Mouse (Mus musculus): ENCODE results near the gene Asap3.

Gene Asap3

DNA sequence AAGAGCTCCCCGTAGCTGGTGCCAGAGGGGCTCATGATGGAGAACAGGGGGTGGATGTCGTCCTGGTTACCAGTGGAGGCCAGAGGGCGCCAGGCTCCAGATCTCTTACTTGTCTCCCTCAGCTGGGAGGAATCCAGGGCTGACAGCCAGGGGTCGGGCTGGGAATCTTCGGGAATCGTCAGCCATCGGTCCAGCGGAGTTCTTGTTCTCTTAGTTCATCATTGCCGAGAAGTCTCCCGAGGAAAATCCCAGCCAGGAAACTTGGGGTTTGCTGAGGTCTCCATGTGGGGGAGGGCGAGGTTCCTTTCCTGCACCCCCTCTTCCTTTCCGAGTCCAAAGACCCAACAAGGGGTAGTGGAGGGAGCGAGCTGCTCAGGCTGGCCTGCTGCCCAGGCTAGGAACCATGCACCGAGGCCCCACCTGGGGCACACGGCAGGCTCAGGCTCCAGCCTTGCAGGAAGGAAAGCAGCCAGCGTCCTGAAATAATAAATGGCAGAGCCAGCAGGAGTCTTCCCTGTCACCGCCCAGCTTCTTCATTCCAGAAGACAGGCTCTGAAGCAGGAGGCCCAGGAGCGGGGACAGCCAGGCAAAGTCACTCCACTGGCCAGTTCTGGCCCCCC, 12.5 kb downstream of the Asap3 start:
- in situ Hi-C loops (cut with MseI, MboI), result no loop called here

- in situ Hi-C loops (cut with MseI, MboI), result no loop called here
Observed at GRCm38 (mm10) chr4:136220133-136220775, 14.1 kb downstream of the Asap3 start.

DNA sequence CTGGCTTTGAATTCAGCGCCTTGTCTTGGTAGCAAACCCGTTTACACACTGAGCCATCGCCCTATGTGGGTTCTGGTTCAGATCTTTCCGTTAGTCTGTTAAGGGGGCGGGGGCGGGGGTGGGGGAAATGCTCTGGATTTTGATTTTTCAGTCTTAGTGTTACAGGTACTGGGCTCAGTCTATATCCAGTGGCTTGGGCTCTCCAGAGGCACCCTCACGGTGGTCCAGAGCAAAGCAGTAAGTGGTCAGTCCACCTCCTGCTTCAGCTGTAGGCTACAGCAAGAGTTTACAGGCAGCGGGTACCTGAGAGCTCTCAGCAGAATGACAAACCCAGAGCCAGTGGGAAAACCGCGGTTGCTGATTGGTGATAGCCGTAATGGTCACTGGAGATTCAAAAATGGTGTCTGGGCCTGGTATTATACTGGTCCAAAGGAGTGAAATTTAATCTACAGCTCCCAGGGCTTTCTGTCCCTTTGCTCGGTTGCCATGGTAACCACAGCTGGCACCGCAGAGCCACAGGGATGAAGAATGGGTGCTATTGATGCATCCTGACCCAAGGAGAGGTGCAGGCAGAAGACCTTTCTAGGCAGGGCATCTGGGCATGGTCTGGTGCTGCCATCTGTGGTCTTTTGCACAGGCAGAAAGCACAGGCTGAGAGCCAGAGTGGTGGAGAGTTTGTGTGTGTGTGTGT, 17.5 kb downstream of the Asap3 start:
- in situ Hi-C loops (cut with MseI, MboI), result no loop called here

GRCm38 (mm10) chr4:136224240-136224559, 18.0 kb downstream of the Asap3 start:
- in situ Hi-C loops (cut with MseI, MboI), result no loop called here

GRCm38 (mm10) chr4:136224677-136225460, 18.7 kb downstream of the Asap3 start:
- in situ Hi-C loops (cut with MseI, MboI), result no loop called here

DNA sequence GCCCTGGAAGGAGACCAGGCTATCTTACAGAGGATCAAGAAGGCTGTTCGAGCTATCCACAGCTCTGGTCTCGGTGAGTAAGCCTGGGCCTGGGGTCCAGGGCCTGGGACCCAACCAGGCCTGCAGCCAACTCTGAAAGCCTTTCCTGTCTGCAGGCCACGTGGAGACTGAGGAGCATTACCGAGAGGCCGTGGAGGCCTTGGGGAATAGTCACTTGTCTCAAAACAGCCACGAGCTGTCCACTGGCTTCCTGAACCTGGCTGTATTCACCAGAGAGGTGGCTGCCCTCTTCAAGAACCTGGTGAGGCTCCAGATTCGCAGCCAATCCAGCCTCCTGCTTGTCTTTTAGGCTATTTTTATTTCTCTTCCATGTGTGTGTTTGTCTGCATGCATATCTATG, 21.2 kb downstream of the Asap3 start:
- in situ Hi-C loops (cut with MseI, MboI), result no loop called here

GRCm38 (mm10) chr4:136228640-136229039, 22.5 kb downstream of the Asap3 start:
- in situ Hi-C loops (cut with MseI, MboI), result no loop called here

GRCm38 (mm10) chr4:136238669-136239068, 32.5 kb downstream of the Asap3 start:
- in situ Hi-C loops (cut with MseI, MboI), result no loop called here

DNA sequence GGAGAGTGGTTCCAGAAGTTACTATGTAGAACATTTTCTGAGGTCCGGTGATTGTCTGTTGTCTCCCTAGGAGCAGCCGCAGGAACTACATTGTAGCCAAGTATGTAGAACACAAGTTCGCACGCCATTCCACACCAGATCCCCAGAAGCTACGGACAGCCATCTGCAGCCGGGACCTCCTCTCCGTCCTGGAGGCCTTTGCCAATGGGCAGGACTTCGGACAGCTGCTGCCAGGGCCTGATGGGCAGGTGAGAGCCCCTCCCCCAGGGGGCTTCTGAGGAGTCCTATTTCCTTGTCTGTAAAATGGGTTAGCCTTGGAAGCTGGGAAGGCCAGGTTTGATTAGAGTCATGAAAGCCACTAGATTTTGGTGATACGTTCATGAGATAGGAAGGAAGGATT, 32.9 kb downstream of the Asap3 start:
- in situ Hi-C loops (cut with MseI, MboI), result no loop called here

DNA sequence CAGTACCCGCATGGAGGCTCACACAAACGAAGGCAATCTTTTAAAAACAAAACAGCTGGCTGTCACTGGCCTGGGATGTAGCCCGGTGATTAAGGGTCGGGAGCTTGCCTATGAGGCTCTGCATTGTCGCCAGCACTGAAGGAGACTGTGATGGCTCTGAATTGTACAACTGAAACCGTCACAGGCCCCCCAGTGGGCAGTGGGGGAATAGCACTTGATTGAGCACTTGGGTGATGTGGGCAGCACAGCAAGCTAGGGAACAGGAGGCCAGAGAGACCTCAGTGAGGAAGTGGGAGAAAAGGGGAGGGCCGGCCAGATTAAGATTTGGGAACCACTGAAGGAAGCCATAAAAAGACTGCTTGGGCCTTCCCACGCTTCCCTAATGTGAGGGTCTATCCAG, 33.5 kb downstream of the Asap3 start:
- in situ Hi-C loops (cut with MseI, MboI), result no loop called here

- in situ Hi-C loops (cut with MseI, MboI), result no loop called here
Observed at GRCm38 (mm10) chr4:136240123-136240522, 34.0 kb downstream of the Asap3 start.

- in situ Hi-C loops (cut with MseI, MboI), result no loop called here
Observed at GRCm38 (mm10) chr4:136240955-136241354, 34.8 kb downstream of the Asap3 start.

- in situ Hi-C loops (cut with MseI, MboI), result no loop called here
Observed at GRCm38 (mm10) chr4:136242065-136242703, 36.0 kb downstream of the Asap3 start.

- in situ Hi-C loops (cut with MseI, MboI), result no loop called here
Observed at GRCm38 (mm10) chr4:136242728-136243127, 36.6 kb downstream of the Asap3 start.

- in situ Hi-C loops (cut with MseI, MboI), result no loop called here
Observed at GRCm38 (mm10) chr4:136244208-136244607, 38.0 kb downstream of the Asap3 start.

DNA sequence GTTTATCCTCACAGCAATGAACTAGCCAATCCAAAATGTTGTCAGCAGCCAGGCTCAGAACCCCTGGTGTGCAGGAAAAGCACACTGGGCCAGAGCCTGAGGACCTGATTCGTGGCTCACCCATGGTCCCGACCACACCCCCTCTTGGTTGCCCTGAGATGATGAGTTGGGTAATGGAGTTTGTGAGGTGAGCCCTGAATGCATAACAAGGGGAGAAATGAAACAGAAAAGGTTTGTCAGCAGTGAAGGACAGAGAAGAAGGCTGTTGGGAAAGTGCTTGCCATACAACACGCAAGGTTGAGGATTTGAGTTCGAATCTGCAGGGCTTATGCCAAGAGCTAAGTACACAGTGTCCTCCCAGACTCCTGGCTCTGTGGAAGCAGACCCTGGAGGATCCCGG, 39.5 kb downstream of the Asap3 start:
- in situ Hi-C loops (cut with MseI, MboI), result no loop called here

DNA sequence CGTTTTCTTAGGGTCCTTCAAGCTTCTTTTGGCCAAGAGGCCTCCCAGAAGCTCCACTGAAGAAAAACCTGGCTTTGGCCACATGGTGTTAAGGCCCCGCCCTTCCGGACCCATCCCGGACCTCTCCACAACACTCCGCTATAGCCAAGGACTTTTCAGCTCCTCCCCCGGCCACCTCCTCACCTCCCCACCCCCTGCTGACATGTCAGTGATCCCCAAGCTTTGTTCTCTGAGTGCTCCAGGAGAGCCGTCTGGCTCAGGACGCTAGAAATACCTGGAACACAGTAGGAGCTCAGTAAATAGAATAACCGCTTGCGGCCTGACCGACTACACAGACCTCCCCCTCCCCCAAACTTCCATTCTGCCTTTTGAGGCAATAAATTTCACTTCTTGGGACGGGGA, 40.4 kb downstream of the Asap3 start:
- in situ Hi-C loops (cut with MseI, MboI), result no loop called here

DNA sequence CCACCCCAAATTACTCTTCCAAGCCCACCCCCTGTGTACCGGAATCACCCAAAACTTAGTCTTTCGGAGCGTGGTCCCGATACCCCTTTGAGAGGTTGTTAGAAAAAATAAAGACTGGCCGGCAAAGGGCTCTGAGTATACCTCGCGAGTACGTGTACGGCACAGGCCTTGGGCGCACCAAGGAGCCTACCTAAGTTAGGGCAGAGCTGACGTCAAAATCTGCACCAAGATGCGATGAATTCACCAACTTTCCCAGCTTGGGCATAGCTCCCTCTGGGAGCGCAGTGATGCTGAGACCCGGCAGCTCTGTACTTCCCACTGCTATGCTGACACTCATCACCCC, 41.2 kb downstream of the Asap3 start:
- in situ Hi-C loops (cut with MseI, MboI), result no loop called here

DNA sequence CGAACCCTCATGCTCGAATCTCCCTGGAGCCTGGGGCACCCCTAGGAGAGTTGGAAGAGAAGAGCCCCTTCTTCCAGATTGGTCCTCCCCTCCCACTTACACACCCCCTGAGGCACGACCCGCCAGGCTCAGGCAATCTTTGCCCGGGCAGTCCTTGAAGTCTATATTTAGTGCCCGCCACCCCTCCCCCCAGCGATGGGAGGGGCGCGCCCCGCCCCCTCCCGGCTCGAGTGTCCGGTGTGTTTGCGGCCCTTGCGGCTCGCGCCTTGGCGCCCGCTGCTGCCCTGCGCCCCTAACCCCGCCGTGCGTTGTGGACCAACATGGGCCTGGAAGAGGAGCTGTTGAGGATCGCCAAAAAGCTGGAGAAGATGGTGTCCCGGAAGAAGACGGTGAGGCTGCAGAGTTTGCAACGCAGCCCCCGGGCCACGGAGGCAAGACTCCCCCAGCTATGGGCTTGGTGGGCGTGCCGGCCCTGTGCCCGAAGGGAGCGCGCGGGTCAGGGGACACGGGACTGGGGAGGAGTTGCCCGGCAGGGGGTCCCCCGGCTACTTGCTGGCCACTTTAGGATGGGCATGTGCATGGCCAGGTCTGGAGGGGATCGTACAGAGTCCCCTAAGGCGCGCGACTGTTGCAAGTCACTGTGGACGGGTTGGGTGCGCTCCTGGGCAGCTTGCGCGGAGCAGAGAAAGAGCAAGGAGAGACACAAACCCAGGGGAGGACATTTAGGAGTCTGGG, 41.7 kb downstream of the Asap3 start, which contains the start of gene Tcea3:
Gene Tcea3 (plus strand): TSS at position 1 of the 735 bp plus-strand sequence.
- in situ Hi-C loops (cut with MseI, MboI), result no loop called here

GRCm38 (mm10) chr4:136248464-136249331, 42.5 kb downstream of the Asap3 start:
- in situ Hi-C loops (cut with MseI, MboI), result no loop called here

DNA sequence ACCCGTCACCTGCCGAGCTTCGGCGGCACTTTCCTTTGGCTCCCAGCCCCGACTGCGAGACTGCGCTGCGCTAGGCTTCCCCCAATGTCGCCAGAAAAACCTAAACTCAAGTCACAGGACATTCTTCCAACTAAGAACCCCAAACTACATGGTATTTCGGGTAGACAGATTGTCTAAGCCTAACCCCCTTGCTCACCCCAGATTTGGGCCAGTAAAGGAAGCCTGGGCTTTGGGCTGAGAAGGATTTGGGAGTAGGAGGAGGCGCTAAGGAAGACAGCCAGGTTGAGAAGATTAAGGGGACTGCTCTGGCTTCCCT, 43.1 kb downstream of the Asap3 start:
- in situ Hi-C loops (cut with MseI, MboI), result no loop called here
